Mouse (Mus musculus) cerebellum, postnatal 25 days (tissue): ENCODE measurements around the gene D16Ertd472e.

Experiments used
- DNase-seq, 2 experiments: peaks; one replicate each; pipeline ENCODE4 v3.0.0; 2021; ENCODE audit warnings: mixed read lengths in 2 of 2

The D16Ertd472e gene

GRCm38 (mm10) chr16:78576478-78577084, at the start of gene D16Ertd472e:
TSS of gene D16Ertd472e (minus strand) at chr16:78576708.
- DNase-seq = peak; percentile 59 to 71

- no peak for DNase-seq
Observed at GRCm38 (mm10) chr16:78622755-78623154, 46.2 kb upstream of the D16Ertd472e start.

- no peak for DNase-seq
Observed at GRCm38 (mm10) chr16:78619386-78619785, 42.9 kb upstream of the D16Ertd472e start.

GRCm38 (mm10) chr16:78617757-78618532, 41.4 kb upstream of the D16Ertd472e start:
- no peak for DNase-seq

- DNase-seq = no peak
Observed at GRCm38 (mm10) chr16:78606202-78606601, 29.7 kb upstream of the D16Ertd472e start.

- no peak for DNase-seq
Observed at GRCm38 (mm10) chr16:78598919-78599318, 22.4 kb upstream of the D16Ertd472e start.

GRCm38 (mm10) chr16:78596381-78596780, 19.9 kb upstream of the D16Ertd472e start:
- DNase-seq = no peak

GRCm38 (mm10) chr16:78595821-78596220, 19.3 kb upstream of the D16Ertd472e start:
- no peak for DNase-seq

- no peak for DNase-seq
Observed at GRCm38 (mm10) chr16:78594154-78594553, 17.6 kb upstream of the D16Ertd472e start.

GRCm38 (mm10) chr16:78591130-78591529, 14.6 kb upstream of the D16Ertd472e start:
- no peak for DNase-seq

GRCm38 (mm10) chr16:78588821-78589220, 12.3 kb upstream of the D16Ertd472e start:
- DNase-seq = no peak

- DNase-seq = no peak
Observed at GRCm38 (mm10) chr16:78586621-78587020, 10.1 kb upstream of the D16Ertd472e start.

- DNase-seq = no peak
Observed at GRCm38 (mm10) chr16:78585664-78586397, 9.3 kb upstream of the D16Ertd472e start.

- DNase-seq = no peak
Observed at GRCm38 (mm10) chr16:78585163-78585562, 8.7 kb upstream of the D16Ertd472e start.

GRCm38 (mm10) chr16:78583968-78584367, 7.5 kb upstream of the D16Ertd472e start:
- no peak for DNase-seq

- no peak for DNase-seq
Observed at GRCm38 (mm10) chr16:78580387-78580786, 3.9 kb upstream of the D16Ertd472e start.

- DNase-seq = no peak
Observed at GRCm38 (mm10) chr16:78579386-78579785, 2.9 kb upstream of the D16Ertd472e start.

- DNase-seq = no peak
Observed at GRCm38 (mm10) chr16:78577085-78577671, 670 bp upstream of the D16Ertd472e start.

- peak in 1 of 2 experiments; percentile 43 for DNase-seq
Observed at GRCm38 (mm10) chr16:78575852-78576477, 543 bp downstream of the D16Ertd472e start.

- no peak for DNase-seq
Observed at GRCm38 (mm10) chr16:78575190-78575851, 1.2 kb downstream of the D16Ertd472e start.

GRCm38 (mm10) chr16:78574241-78574640, 2.3 kb downstream of the D16Ertd472e start:
- DNase-seq = no peak

GRCm38 (mm10) chr16:78573016-78573415, 3.5 kb downstream of the D16Ertd472e start:
- no peak for DNase-seq
